Mouse (Mus musculus) MEL (cell line): ENCODE results near the gene Serinc5. TPM values are rescaled to one million over a fixed set of nuclear protein-coding genes. Genes with fewer than 3 reads are reported as not detected.

Experiments
- DNase-seq: peaks from one replicate; pipeline ENCODE4 v3.0.0; 2011; ENCODE audit warnings: low read depth, low spot score
- H3K27ac ChIP-seq: 2 replicates; pipeline ENCODE4 v1.5.1; 2012; ENCODE audit warnings: low read depth, mild to moderate bottlenecking, control low read depth, low read length, moderate library complexity; ENCODE audit not compliant: control insufficient read depth
- H3K27me3 ChIP-seq, 2 experiments: fragments of 150-350 bp in 1 of 2; sonication (generic) in 1 of 2; 2 replicates each; pipeline ENCODE4 v1.6.1; 2012; ENCODE audit warnings: low read length in 2 of 2, mild to moderate bottlenecking in 2 of 2, improper control_type of control experiment in 1 of 2, moderate library complexity in 1 of 2; ENCODE audit not compliant: insufficient read depth in 2 of 2, control insufficient read depth in 1 of 2
- H3K36me3 ChIP-seq, 2 experiments: 2 replicates each; pipeline ENCODE4 v1.6.1; 2012 to 2014; ENCODE audit warnings: low read length in 2 of 2, improper control_type of control experiment in 1 of 2, inconsistent platforms in 1 of 2, mild to moderate bottlenecking in 1 of 2; ENCODE audit not compliant: insufficient read depth in 2 of 2, control insufficient read depth in 1 of 2
- H3K4me1 ChIP-seq, 2 experiments: fragments of 150-350 bp in 1 of 2; sonication (generic) in 1 of 2; 2 replicates each; pipeline ENCODE4 v1.6.1; 2012; ENCODE audit warnings: low read length in 2 of 2, improper control_type of control experiment in 1 of 2, mild to moderate bottlenecking in 1 of 2; ENCODE audit not compliant: insufficient read depth in 2 of 2, control insufficient read depth in 1 of 2
- H3K4me3 ChIP-seq, 2 experiments: fragments of 150-350 bp in 1 of 2; sonication (generic) in 1 of 2; 2 replicates each; pipeline ENCODE4 v1.5.1; 2012; ENCODE audit warnings: low read depth in 2 of 2, low read length in 2 of 2, mild to moderate bottlenecking in 2 of 2, moderate library complexity in 2 of 2, control low read depth in 1 of 2, improper control_type of control experiment in 1 of 2; ENCODE audit not compliant: control insufficient read depth in 1 of 2, insufficient read depth in 1 of 2
- H3K79me2 ChIP-seq: 2 replicates; pipeline ENCODE4 v1.6.1; 2012; ENCODE audit warnings: mild to moderate bottlenecking, low read length, moderate library complexity; ENCODE audit not compliant: control insufficient read depth, poor library complexity, insufficient read depth
- H3K9ac ChIP-seq: 2 replicates; pipeline ENCODE4 v1.6.1; 2012; ENCODE audit warnings: low read depth, mild to moderate bottlenecking, control low read depth, low read length, moderate library complexity; ENCODE audit not compliant: control insufficient read depth, poor library complexity, severe bottlenecking
- H3K9me3 ChIP-seq: fragments of 150-350 bp; sonication (generic); replicated peaks from 2 replicates; pipeline ENCODE4 v1.6.1; 2012; ENCODE audit warnings: mild to moderate bottlenecking, low read length, improper control_type of control experiment, moderate library complexity; ENCODE audit not compliant: insufficient read depth
- BHLHE40 ChIP-seq: IDR thresholded peaks from 2 replicates; pipeline ENCODE4 v1.6.1; 2012; ENCODE audit warnings: low read depth, mild to moderate bottlenecking, inconsistent platforms, low read length, improper control_type of control experiment, borderline replicate concordance
- CHD1 ChIP-seq: IDR thresholded peaks from 2 replicates; pipeline ENCODE4 v1.6.1; 2012; ENCODE audit warnings: low read depth, mild to moderate bottlenecking, inconsistent platforms, low read length, improper control_type of control experiment
- CTCF ChIP-seq, 3 experiments: IDR thresholded peaks in 2 of 3; conservative IDR thresholded peaks in 1 of 3; 2 replicates each; pipeline ENCODE4 v1.5.1; 2011 to 2012; ENCODE audit warnings: low read length in 3 of 3, low read depth in 2 of 3, mild to moderate bottlenecking in 2 of 3, improper control_type of control experiment in 1 of 3, inconsistent platforms in 1 of 3, mixed read lengths in 1 of 3, moderate library complexity in 1 of 3; ENCODE audit not compliant: control insufficient read depth in 1 of 3, insufficient read depth in 1 of 3, poor library complexity in 1 of 3, severe bottlenecking in 1 of 3
- E2F4 ChIP-seq: IDR thresholded peaks from 2 replicates; pipeline ENCODE4 v1.6.1; 2011; ENCODE audit warnings: low read depth, low read length, improper control_type of control experiment, borderline replicate concordance
- ELF1 ChIP-seq: IDR thresholded peaks from 2 replicates; pipeline ENCODE4 v1.6.1; 2014; ENCODE audit warnings: low read depth, mild to moderate bottlenecking, inconsistent platforms, low read length, improper control_type of control experiment, moderate library complexity
- GATA1 ChIP-seq: IDR thresholded peaks from 2 replicates; pipeline ENCODE4 v1.6.1; 2011; ENCODE audit warnings: low read depth, low read length, improper control_type of control experiment
- MEF2A ChIP-seq: IDR thresholded peaks from 2 replicates; pipeline ENCODE4 v1.6.1; 2014; ENCODE audit warnings: low read depth, mild to moderate bottlenecking, inconsistent platforms, low read length, improper control_type of control experiment; ENCODE audit not compliant: poor library complexity, insufficient replicate concordance, severe bottlenecking; ENCODE audit errors: extremely low read depth
- MXI1 ChIP-seq: IDR thresholded peaks from 2 replicates; pipeline ENCODE4 v1.6.1; 2011; ENCODE audit warnings: mild to moderate bottlenecking, low read depth, low read length, improper control_type of control experiment
- POLR2AphosphoS2 ChIP-seq: IDR thresholded peaks from 2 replicates; pipeline ENCODE4 v1.6.1; 2011; ENCODE audit warnings: low read length, improper control_type of control experiment
- POLR2AphosphoS5 ChIP-seq: IDR thresholded peaks from 2 replicates; pipeline ENCODE4 v1.6.1; 2012; ENCODE audit warnings: low read depth, borderline replicate concordance, mild to moderate bottlenecking, inconsistent platforms, low read length, moderate library complexity, mixed read lengths
- RCOR1 ChIP-seq: IDR thresholded peaks from 2 replicates; pipeline ENCODE4 v1.6.1; 2012; ENCODE audit warnings: low read depth, mild to moderate bottlenecking, inconsistent platforms, low read length, improper control_type of control experiment
- SIN3A ChIP-seq: IDR thresholded peaks from 2 replicates; pipeline ENCODE4 v1.6.1; 2012; ENCODE audit warnings: low read length, improper control_type of control experiment, inconsistent platforms
- SMC3 ChIP-seq: IDR thresholded peaks from 2 replicates; pipeline ENCODE4 v1.6.1; 2011; ENCODE audit warnings: low read depth, low read length, improper control_type of control experiment
- TAL1 ChIP-seq: IDR thresholded peaks from 2 replicates; pipeline ENCODE4 v1.6.1; 2012; ENCODE audit warnings: mild to moderate bottlenecking, inconsistent platforms, low read length, moderate library complexity, mixed read lengths
- TBP ChIP-seq: IDR thresholded peaks from 2 replicates; pipeline ENCODE4 v1.8.0; 2011; ENCODE audit warnings: low read depth, low read length, improper control_type of control experiment
- UBTF ChIP-seq: IDR thresholded peaks from 2 replicates; pipeline ENCODE4 v1.6.1; 2012; ENCODE audit warnings: low read depth, mild to moderate bottlenecking, inconsistent platforms, low read length, improper control_type of control experiment, moderate library complexity, borderline replicate concordance; ENCODE audit not compliant: insufficient read depth
- USF1 ChIP-seq: IDR thresholded peaks from 2 replicates; pipeline ENCODE4 v1.6.1; 2014; ENCODE audit warnings: low read depth, mild to moderate bottlenecking, inconsistent platforms, low read length, improper control_type of control experiment, moderate library complexity
- ZC3H11A ChIP-seq: IDR thresholded peaks from 2 replicates; pipeline ENCODE4 v1.6.1; 2012; ENCODE audit warnings: low read depth, mild to moderate bottlenecking, inconsistent platforms, low read length, improper control_type of control experiment
- ZMIZ1 ChIP-seq: IDR thresholded peaks from 2 replicates; pipeline ENCODE4 v1.6.1; 2012; ENCODE audit warnings: low read depth, mild to moderate bottlenecking, inconsistent platforms, low read length, improper control_type of control experiment, moderate library complexity
- polyA plus RNA-seq, 2 experiments: library from polyadenylated mRNA; stranded (reverse) in 1 of 2; unstranded in 1 of 2; fragments of >175 nt in 1 of 2; fragments of >200 nt in 1 of 2; gene quantifications; 2 replicates each; pipeline versions ENCODE4 v1.2.1 to v1.2.4; 2012; ENCODE audit warnings: low replicate concordance in 2 of 2, low read depth in 1 of 2; ENCODE audit not compliant: insufficient read length in 2 of 2, insufficient read depth in 1 of 2, missing spikeins in 1 of 2
- total RNA-seq: library from RNA; depleted of rRNA; stranded (reverse); fragments of 300-350 nt; gene quantifications from 2 replicates; pipeline ENCODE4 v1.2.3, GENCODE M21; 2012

Gene Serinc5
- total and polyA plus RNA-seq, 3 experiments: 4.0 to 8.8 TPM; not detected in 1

DNA sequence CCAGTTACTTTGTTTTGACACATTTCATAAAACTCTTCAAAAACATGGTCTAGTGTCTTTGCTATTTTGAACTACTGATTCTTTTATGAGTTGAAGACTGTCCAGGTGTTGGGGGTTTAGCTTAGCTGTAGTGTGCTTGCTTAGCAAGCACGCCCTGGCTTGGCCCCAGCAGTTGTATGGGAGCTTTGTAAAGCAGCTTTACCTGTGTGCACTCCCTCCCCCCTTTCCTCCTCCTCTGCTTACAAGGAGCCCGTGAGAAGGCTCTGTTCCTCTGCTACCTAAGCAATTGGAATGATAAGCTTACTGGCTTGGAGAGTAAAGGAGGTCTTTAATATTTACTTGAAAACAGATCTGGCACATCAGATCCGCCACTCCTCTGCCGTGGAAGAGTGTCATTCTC is 72.6 kb downstream of the Serinc5 start:
- no peak overlapping the region for H3K27ac ChIP-seq
- H3K36me3 ChIP-seq: no peaks in the 10 kb centered on the region

GRCm38 (mm10) chr13:92684310-92684709 is 73.4 kb downstream of the Serinc5 start:
- Histone ChIP-seq H3K36me3 (no peaks in the 10 kb centered on the region), H3K9ac (no peak overlapping the region), H3K9me3 (no peaks in the 10 kb centered on the region), H3K4me1 (no peaks in the 10 kb centered on the region), H3K79me2 (no peaks in the 10 kb centered on the region), H3K27ac (no peak overlapping the region), H3K27me3 (no peaks in the 10 kb centered on the region), H3K4me3 (no peak overlapping the region)
- DNase-seq: no peak
- TF ChIP-seq ZMIZ1 (no peak), USF1 (no peak), CTCF (IDR thresholded peaks at IDR 0.05 in 2 of 3, conservative IDR thresholded peaks at IDR 0.05 in 1 of 3; ENCODE audit: control insufficient read depth in 1 of 3, insufficient read depth in 1 of 3, low read depth in 2 of 3, low read length in 3 of 3, poor library complexity in 1 of 3, severe bottlenecking in 1 of 3) (no peak), POLR2AphosphoS5 (no peak), ZC3H11A (no peak)

More for the DNA sequence above, 72.6 kb downstream of the Serinc5 start:
- no peaks in the 10 kb centered on the region for H3K4me1 ChIP-seq
- no peak overlapping the region for H3K4me3 ChIP-seq
- no peaks in the 10 kb centered on the region for H3K9me3 ChIP-seq
- H3K27me3 ChIP-seq: no peaks in the 10 kb centered on the region
- DNase-seq: no peak
- no peaks in the 10 kb centered on the region for H3K79me2 ChIP-seq
- TF ChIP-seq SMC3: no peak
- no peak for TF ChIP-seq POLR2AphosphoS2
- TF ChIP-seq POLR2AphosphoS5: no peak
- no peak for TF ChIP-seq ZC3H11A
- no peak for TF ChIP-seq SIN3A
- TF ChIP-seq GATA1: no peak
- no peak for TF ChIP-seq ZMIZ1
- TF ChIP-seq BHLHE40: no peak
- TF ChIP-seq RCOR1: no peak
- TF ChIP-seq MEF2A: no peak
- TF ChIP-seq TAL1: no peak
- no peak for TF ChIP-seq UBTF
- TF ChIP-seq ELF1: no peak
- TF ChIP-seq CHD1: no peak
- TF ChIP-seq E2F4: no peak
- no peak for TF ChIP-seq TBP
- no peak for TF ChIP-seq USF1
- TF ChIP-seq MXI1: no peak
- H3K9ac ChIP-seq: no peak overlapping the region
